Mouse (Mus musculus): ENCODE measurements around the gene Trip4. TPM values are rescaled to one million over a fixed set of nuclear protein-coding genes. Genes with fewer than 3 reads are reported as not detected.
A peak's percentile ranks its signal among the peaks of the same experiment; 100 is the strongest.

Trip4 gene
- polyA plus RNA-seq, 1 experiment from 2014 or later = 31.5 TPM

GRCm38 (mm10) chr9:65818402-65818801, 90.2 kb downstream of the Trip4 start:
- 33% methylated on average over 2 of the region's 2 CpGs for WGBS
- Histone ChIP-seq H3K4me3 (no peak overlapping the region), H3K9ac (no peak overlapping the region), H3K36me3 (peaks cover 11% of the 10 kb centered on the region), H3K4me1 (replicated peaks) (peaks cover 35% of the 10 kb centered on the region), H3K4me2 (no peak overlapping the region), H3K27me3 (no peaks in the 10 kb centered on the region), H3K27ac (replicated peaks) (peak overlapping the region; percentile 62), H3K9me3 (no peaks in the 10 kb centered on the region)
- no peak for ATAC-seq (ENCODE audit: low read depth)

- H3K9me3 ChIP-seq = no peaks in the 10 kb centered on the region
- no peak overlapping the region for H3K9ac ChIP-seq
- ATAC-seq (ENCODE audit: low read depth) = no peak
- no peak overlapping the region for H3K4me3 ChIP-seq
- peaks cover 11% of the 10 kb centered on the region for H3K36me3 ChIP-seq
- H3K4me1 ChIP-seq (replicated peaks) = peaks cover 14% of the 10 kb centered on the region
- no peak overlapping the region for H3K4me2 ChIP-seq
- 80% methylated on average over 2 of the region's 2 CpGs for WGBS
- H3K27me3 ChIP-seq = no peaks in the 10 kb centered on the region
- H3K27ac ChIP-seq (replicated peaks) = no peak overlapping the region
Measured at GRCm38 (mm10) chr9:65812841-65813240, 95.8 kb downstream of the Trip4 start.

- WGBS = 97% methylated on average over 1 of the region's 1 CpGs
- peaks cover 11% of the 10 kb centered on the region for H3K36me3 ChIP-seq
- no peaks in the 10 kb centered on the region for H3K27me3 ChIP-seq
- H3K9me3 ChIP-seq = no peaks in the 10 kb centered on the region
- no peak overlapping the region for H3K9ac ChIP-seq
- ATAC-seq (ENCODE audit: low read depth) = no peak
- no peak overlapping the region for H3K4me2 ChIP-seq
- H3K27ac ChIP-seq (replicated peaks) = no peak overlapping the region
- H3K4me1 ChIP-seq (replicated peaks) = peaks cover 24% of the 10 kb centered on the region
- H3K4me3 ChIP-seq = no peak overlapping the region
Measured at GRCm38 (mm10) chr9:65811784-65812183, 96.8 kb downstream of the Trip4 start.

GRCm38 (mm10) chr9:65807818-65808217, 100.8 kb downstream of the Trip4 start:
- no peak for ATAC-seq (ENCODE audit: low read depth)
- H3K36me3 ChIP-seq = no peaks in the 10 kb centered on the region
- no peak overlapping the region for H3K27ac ChIP-seq (replicated peaks)
- no peak overlapping the region for H3K9ac ChIP-seq
- WGBS = 48% methylated on average over 1 of the region's 1 CpGs
- no peak overlapping the region for H3K4me3 ChIP-seq
- no peaks in the 10 kb centered on the region for H3K9me3 ChIP-seq
- H3K4me2 ChIP-seq = no peak overlapping the region
- peaks cover 33% of the 10 kb centered on the region for H3K4me1 ChIP-seq (replicated peaks)
- no peaks in the 10 kb centered on the region for H3K27me3 ChIP-seq

- WGBS = 36% methylated on average over 5 of the region's 5 CpGs
- Histone ChIP-seq H3K27me3 (no peaks in the 10 kb centered on the region), H3K4me3 (no peak overlapping the region), H3K9ac (no peak overlapping the region), H3K27ac (replicated peaks) (peak overlapping the region; percentile 42; the same call in 1 of the 2 replicates), H3K9me3 (no peaks in the 10 kb centered on the region), H3K4me2 (no peak overlapping the region), H3K4me1 (replicated peaks) (peaks cover 29% of the 10 kb centered on the region), H3K36me3 (no peaks in the 10 kb centered on the region)
- ATAC-seq (ENCODE audit: low read depth) = peak; percentile 32; the same call in 1 of the 2 replicates
Measured at GRCm38 (mm10) chr9:65807251-65807650, 101.3 kb downstream of the Trip4 start.

GRCm38 (mm10) chr9:65799770-65800169, 108.8 kb downstream of the Trip4 start:
- no peaks in the 10 kb centered on the region for H3K9me3 ChIP-seq
- 78% methylated on average over 4 of the region's 4 CpGs for WGBS
- no peak overlapping the region for H3K4me3 ChIP-seq
- H3K36me3 ChIP-seq = peaks cover 3% of the 10 kb centered on the region
- peaks cover 27% of the 10 kb centered on the region for H3K4me1 ChIP-seq (replicated peaks)
- H3K27ac ChIP-seq (replicated peaks) = no peak overlapping the region
- no peak overlapping the region for H3K9ac ChIP-seq
- H3K4me2 ChIP-seq = no peak overlapping the region
- no peak for ATAC-seq (ENCODE audit: low read depth)
- H3K27me3 ChIP-seq = no peaks in the 10 kb centered on the region

- ATAC-seq (ENCODE audit: low read depth) = no peak
- no peak overlapping the region for H3K27ac ChIP-seq (replicated peaks)
- peaks cover 12% of the 10 kb centered on the region for H3K36me3 ChIP-seq
- WGBS = 96% methylated on average over 2 of the region's 2 CpGs
- no peak overlapping the region for H3K4me3 ChIP-seq
- H3K4me2 ChIP-seq = no peak overlapping the region
- no peaks in the 10 kb centered on the region for H3K9me3 ChIP-seq
- H3K9ac ChIP-seq = no peak overlapping the region
- no peaks in the 10 kb centered on the region for H3K27me3 ChIP-seq
- peaks cover 55% of the 10 kb centered on the region for H3K4me1 ChIP-seq (replicated peaks)
Measured at GRCm38 (mm10) chr9:65795651-65796050, 112.9 kb downstream of the Trip4 start.

- Histone ChIP-seq H3K27ac (replicated peaks) (no peak overlapping the region), H3K36me3 (peaks cover 12% of the 10 kb centered on the region), H3K9ac (no peak overlapping the region), H3K4me2 (no peak overlapping the region), H3K4me3 (no peak overlapping the region), H3K9me3 (no peaks in the 10 kb centered on the region), H3K27me3 (no peaks in the 10 kb centered on the region), H3K4me1 (replicated peaks) (peaks cover 58% of the 10 kb centered on the region)
- WGBS = 56% methylated on average over 7 of the region's 7 CpGs
- ATAC-seq (ENCODE audit: low read depth) = no peak
Measured at GRCm38 (mm10) chr9:65794313-65794712, 114.3 kb downstream of the Trip4 start.

- no peak for ATAC-seq (ENCODE audit: low read depth)
- Histone ChIP-seq H3K9ac (no peak overlapping the region), H3K9me3 (no peaks in the 10 kb centered on the region), H3K27me3 (no peaks in the 10 kb centered on the region), H3K4me1 (replicated peaks) (peaks cover 66% of the 10 kb centered on the region), H3K4me2 (no peak overlapping the region), H3K27ac (replicated peaks) (peak overlapping the region; percentile 66), H3K4me3 (no peak overlapping the region), H3K36me3 (peaks cover 12% of the 10 kb centered on the region)
- 68% methylated on average over 3 of the region's 3 CpGs for WGBS
Measured at GRCm38 (mm10) chr9:65793506-65793905, 115.1 kb downstream of the Trip4 start.

- peak overlapping the region; percentile 20; the same call in 1 of the 2 replicates for H3K27ac ChIP-seq (replicated peaks)
- no peaks in the 10 kb centered on the region for H3K9me3 ChIP-seq
- ATAC-seq (ENCODE audit: low read depth) = 0 out of 2 replicates have a peak, but pooled peaks have one; percentile 70
- no peak overlapping the region for H3K9ac ChIP-seq
- no peak overlapping the region for H3K4me3 ChIP-seq
- H3K36me3 ChIP-seq = peaks cover 12% of the 10 kb centered on the region
- H3K4me1 ChIP-seq (replicated peaks) = peaks cover 70% of the 10 kb centered on the region
- H3K4me2 ChIP-seq = no peak overlapping the region
- H3K27me3 ChIP-seq = no peaks in the 10 kb centered on the region
- WGBS = 40% methylated on average over 3 of the region's 3 CpGs
Measured at GRCm38 (mm10) chr9:65793086-65793485, 115.5 kb downstream of the Trip4 start.

GRCm38 (mm10) chr9:65791846-65792245, 116.7 kb downstream of the Trip4 start:
- Histone ChIP-seq H3K9ac (no peak overlapping the region), H3K36me3 (peaks cover 12% of the 10 kb centered on the region), H3K9me3 (no peaks in the 10 kb centered on the region), H3K4me2 (no peak overlapping the region), H3K27me3 (no peaks in the 10 kb centered on the region), H3K4me3 (no peak overlapping the region), H3K27ac (replicated peaks) (no peak overlapping the region), H3K4me1 (replicated peaks) (peaks cover 83% of the 10 kb centered on the region)
- ATAC-seq (ENCODE audit: low read depth) = no peak

GRCm38 (mm10) chr9:65791106-65791505, 117.5 kb downstream of the Trip4 start:
- H3K4me1 ChIP-seq (replicated peaks) = peaks cover 88% of the 10 kb centered on the region
- H3K27me3 ChIP-seq = no peaks in the 10 kb centered on the region
- peak overlapping the region; percentile 20; the same call in 1 of the 2 replicates for H3K27ac ChIP-seq (replicated peaks)
- WGBS = 55% methylated on average over 4 of the region's 4 CpGs
- H3K9ac ChIP-seq = no peak overlapping the region
- peaks cover 12% of the 10 kb centered on the region for H3K36me3 ChIP-seq
- no peaks in the 10 kb centered on the region for H3K9me3 ChIP-seq
- H3K4me3 ChIP-seq = no peak overlapping the region
- H3K4me2 ChIP-seq = no peak overlapping the region
- no peak for ATAC-seq (ENCODE audit: low read depth)

GRCm38 (mm10) chr9:65789788-65790187, 118.8 kb downstream of the Trip4 start:
- no peak overlapping the region for H3K27ac ChIP-seq (replicated peaks)
- H3K4me3 ChIP-seq = no peak overlapping the region
- WGBS = 93% methylated on average over 3 of the region's 3 CpGs
- H3K4me2 ChIP-seq = no peak overlapping the region
- no peak for ATAC-seq (ENCODE audit: low read depth)
- no peak overlapping the region for H3K9ac ChIP-seq
- no peaks in the 10 kb centered on the region for H3K9me3 ChIP-seq
- H3K4me1 ChIP-seq (replicated peaks) = peaks cover 87% of the 10 kb centered on the region
- no peaks in the 10 kb centered on the region for H3K27me3 ChIP-seq
- peaks cover 9% of the 10 kb centered on the region for H3K36me3 ChIP-seq
